Mouse (Mus musculus) CD4-positive, CD25-positive, alpha-beta regulatory T cell, adult 2 months (primary cell): ENCODE results near the gene Gpr137.
"Not testable (repeated sequence)": the region's sequence is repeated elsewhere in the genome, so short reads cannot be mapped to it uniquely, and the experiment has no call there.

Experiments
- DNase-seq: peaks from one replicate; pipeline ENCODE4 v3.0.0-alpha.2; 2012; ENCODE audit warnings: low read depth, low spot score

Gpr137 gene

DNA sequence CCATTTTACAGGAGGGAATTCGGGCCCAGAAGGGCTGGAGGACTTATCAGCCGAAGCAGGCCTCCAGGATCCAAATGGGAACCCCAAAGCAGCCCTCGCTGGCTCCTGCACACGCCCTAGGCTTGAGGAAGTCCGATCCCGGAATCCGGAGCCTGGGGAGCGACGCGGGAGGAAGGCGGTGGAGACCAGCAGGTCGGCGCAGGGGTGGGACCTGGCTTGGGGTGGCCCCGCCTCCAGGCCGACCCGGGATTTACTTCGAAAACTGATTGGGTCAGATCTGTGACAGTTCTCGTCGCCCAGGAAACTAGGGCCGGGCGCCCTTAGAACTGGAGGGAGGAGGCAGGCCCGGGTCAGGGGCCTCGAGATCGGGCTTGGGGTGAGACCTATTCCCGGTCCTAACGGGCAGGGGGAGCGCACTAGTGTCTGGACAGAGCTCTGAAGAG, at the start of gene Gpr137:
Gene Gpr137 (minus strand): TSS at position 232 of the 443 bp plus-strand sequence.
- peak; percentile 91 for DNase-seq

DNA sequence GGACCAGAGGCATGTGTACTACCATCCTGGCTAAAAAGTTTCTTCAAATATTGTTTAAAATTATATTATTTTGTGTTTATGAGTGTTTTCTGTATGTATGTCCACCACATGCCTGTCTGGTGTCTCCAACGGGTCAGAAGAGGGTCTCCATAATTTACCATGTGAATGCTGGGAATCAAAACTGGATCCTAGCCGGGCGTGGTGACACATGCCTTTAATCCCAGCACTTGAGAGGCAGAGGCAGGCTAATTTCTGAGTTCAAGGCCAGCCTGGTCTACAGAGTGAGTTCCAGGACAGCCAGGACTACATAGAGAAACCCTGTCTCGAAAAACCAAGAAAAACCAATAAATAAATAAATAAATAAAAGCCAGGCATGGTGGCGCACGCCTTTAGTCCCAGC, 48.9 kb upstream of the Gpr137 start:
- DNase-seq, result not testable (repeated sequence)

DNA sequence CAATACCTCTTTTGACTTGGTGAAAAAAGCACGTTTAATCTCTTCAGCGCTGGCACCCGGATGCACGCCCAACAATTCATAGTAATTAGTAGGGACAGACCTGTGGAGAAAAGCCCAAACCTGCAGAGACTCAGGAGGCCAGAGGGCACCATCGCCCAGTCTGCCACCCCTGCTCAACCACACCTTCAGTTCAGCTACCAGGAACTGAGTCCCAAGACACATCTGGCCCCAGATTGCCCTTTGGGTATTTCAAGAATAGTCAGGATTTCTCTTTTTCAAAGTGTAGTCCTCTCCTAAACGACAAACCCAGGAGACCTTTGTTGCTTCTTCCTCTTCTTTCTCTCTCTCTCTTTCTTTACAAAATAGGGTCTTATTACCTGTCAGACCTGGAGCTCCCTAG, 48.4 kb upstream of the Gpr137 start:
- DNase-seq, result no peak

DNA sequence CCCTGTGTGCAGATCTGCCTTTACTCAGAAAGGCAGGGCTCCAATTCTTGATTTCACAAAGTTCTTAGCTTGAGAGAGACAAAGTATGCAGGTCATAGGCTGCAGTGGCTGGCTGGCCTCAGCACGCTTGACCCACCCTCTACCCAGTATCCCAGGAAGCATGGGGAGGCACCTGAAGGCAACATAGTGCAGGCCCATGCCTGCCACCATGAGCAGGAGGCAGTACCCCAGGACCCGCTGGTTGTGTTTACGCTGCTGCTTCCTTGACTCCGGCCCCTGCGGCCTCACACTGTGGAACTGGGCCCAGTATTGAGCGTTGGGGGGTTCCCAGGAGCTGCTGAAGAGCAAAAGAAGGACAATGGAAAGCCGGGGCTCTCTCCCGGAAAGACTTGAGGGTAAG, 47.0 kb upstream of the Gpr137 start:
- DNase-seq, result no peak

DNA sequence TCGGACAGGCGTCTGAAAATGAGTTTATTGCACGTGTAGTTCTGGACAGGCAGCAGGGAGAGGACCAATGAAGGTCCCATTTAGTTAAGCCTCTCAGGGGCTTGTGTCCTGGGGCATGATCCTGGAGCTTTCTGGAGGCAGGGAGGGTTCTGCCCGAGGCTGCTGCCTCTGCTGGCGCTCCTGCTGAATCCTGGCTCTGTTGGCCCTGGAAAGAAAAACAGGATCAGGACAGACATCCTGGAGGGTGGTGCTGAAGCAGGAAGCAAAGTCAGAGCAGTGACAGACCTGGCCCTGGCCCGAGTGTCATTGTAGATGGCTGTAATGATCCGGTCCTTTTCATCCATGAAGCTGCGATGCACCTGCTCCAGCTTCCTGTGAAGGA, 45.6 kb upstream of the Gpr137 start:
- DNase-seq, result no peak

DNA sequence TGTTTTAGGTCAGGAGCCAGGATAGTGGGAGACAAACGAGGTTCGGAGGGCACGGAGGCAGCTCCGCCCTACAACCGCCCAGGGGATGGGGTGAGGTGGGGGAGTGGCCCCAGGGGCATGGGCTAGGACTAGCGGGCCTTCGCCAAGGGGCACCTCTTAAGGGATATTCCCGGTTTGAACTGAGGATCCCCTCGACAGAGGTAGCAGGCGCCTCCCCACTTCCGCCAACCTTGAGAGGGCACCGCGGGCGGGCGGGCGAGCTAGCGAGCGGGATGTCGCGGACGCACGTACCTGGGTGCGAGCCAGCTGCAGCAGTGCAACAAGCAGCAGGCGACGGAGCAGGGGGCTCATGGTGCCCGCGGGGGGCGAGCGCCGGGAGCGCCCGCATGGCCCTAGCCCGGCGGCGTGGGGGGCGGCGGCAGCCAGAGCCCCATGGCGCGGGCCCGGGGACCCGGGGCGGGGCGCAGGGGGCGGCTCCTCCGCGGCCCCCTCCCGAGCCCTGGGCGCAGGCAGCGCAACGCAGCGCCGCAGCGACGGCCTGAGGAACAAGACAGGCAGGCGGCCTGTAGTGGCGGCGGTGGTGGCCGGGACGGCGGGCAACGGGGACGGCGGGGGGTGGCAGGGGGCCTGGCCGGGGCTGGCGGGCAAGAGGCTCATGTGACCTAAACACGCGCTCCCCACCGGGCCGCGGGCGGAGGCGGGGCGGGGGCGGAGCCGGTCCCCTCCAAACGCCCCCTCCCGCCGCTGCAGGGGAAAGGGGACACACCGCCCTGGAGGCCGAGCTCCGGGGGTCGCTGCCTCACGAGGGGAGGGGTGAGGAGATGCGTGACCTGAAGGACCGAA, 45.0 kb upstream of the Gpr137 start, which contains the start of gene Vegfb:
Gene Vegfb (minus strand): TSS at position 591 of the 843 bp plus-strand sequence.
- DNase-seq, result peak; percentile 65

DNA sequence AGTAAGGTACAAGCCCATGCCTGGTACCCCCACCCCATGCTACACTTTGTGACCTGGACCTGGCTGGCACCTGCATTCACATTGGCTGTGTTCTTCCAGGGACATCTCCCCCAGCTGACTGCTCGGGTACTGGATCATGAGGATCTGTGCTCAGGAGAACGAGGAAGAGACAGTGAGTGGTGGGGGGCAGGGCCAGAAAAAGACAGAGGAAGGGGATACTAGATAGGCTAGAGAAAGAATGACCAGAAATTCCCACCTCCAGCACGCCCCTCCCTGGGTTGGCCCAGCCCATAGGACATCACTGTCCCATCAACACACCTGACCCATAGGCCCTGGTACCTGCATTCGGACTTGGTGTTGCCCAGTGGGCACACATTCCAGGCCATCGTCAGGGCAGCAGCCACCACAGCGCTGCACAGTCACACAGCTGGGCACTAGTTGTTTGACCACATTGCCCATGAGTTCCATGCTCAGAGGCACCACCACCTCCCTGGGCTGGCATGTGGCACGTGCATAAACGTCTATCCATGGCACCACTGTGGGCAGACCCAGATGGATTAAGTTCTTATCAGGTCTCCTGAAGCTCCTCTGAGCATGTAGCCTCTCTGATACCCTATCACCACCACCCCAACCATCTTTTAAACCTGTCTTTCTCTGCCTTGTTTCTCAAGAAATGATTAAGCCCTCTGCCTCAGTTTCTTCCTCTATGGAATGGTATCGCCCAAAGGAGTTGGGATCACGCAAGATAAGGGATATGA, 43.9 kb upstream of the Gpr137 start:
- no peak for DNase-seq

DNA sequence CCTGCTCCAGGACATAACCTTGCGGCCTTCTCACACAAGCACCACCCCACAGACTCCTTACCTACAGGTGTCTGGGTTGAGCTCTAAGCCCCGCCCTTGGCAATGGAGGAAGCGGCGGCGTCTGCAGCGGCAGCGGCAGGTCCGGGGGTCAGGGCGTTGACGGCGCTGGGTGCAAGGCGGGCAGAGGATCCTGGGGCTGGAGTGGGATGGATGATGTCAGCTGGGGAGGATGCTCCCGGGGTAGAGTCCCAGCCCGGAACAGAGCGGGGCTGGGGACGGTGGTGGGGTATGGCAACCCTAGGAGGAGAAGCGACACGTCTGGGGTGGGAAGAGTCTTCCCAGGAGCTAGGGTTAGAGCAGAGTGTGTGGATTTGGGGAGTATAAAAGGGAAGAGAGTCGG, 43.0 kb upstream of the Gpr137 start:
- no peak for DNase-seq

DNA sequence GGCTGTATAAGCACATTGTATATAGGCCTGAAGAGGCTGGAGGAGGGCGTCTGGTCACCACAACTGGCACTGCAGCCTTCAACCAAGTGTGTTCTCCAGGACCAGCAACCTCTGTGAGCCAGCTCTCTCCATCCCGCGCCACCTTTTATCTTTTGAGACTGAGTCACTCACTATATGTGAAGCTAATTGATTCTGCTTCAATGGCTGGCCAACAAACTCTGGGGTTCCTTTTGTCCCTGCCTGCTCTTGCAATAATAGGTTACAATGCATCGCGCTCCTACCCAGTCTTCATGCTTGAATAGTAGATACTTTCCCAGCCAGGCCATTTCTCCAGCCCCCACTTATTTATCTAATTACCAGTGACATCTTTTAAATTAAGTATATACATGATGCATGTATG, 41.3 kb upstream of the Gpr137 start:
- DNase-seq, result no peak

DNA sequence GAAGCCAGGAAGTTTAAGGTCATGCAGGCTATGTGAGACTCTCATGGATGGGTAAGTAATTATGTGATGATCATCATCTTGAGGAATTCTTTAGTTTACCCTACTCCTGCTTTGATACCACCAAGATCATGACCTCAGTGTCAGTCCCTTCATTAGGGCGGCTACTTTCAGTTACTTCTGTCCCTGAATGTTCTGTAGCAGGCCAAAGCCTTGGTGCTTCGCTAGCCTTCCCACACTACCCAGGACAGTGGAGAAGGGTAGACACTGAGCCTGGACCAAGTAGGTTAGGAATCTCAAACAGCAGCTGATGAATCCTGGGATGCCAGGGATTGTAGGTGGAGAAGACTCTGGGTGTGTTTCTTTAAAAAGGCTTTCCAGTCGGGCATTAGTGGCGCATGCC, 39.2 kb upstream of the Gpr137 start:
- DNase-seq, result no peak

DNA sequence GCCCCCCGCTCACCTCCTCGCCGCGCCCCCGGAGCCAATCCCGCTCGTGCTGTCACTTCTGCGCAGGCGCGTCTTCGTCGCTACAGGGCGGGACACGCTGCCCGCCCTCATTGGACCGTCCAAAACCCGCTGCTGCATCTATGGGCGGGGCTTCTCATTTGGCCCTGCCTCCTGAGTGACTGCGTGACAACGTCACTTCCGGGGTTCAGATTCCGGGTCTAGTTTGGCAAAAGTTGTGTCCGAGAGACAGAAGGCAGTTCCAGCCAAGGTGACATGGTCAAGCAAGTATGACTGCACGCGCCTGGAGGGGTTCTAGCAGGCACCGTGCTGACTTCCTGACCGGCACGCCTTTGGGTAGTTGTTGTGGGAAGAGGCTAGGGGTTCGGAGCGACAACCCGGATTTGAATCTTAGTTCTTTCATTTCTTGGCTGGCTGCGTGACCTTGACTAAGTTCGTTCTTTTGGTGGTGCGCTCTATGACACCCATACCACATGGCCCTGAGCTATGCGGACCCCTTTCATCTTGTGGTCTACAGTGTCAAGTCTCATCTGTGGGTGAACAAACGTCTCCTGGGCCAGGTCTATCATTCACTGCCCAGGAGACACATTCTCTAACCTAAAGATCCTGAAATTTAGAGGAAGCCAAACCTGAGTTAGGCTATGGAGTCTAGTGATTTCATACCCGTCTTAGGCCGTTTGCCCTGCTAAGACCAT, 38.3 kb upstream of the Gpr137 start, which contains the start of gene Fkbp2:
Gene Fkbp2 (minus strand): TSS at position 121 of the 713 bp plus-strand sequence.
- DNase-seq, result peak; percentile 99

DNA sequence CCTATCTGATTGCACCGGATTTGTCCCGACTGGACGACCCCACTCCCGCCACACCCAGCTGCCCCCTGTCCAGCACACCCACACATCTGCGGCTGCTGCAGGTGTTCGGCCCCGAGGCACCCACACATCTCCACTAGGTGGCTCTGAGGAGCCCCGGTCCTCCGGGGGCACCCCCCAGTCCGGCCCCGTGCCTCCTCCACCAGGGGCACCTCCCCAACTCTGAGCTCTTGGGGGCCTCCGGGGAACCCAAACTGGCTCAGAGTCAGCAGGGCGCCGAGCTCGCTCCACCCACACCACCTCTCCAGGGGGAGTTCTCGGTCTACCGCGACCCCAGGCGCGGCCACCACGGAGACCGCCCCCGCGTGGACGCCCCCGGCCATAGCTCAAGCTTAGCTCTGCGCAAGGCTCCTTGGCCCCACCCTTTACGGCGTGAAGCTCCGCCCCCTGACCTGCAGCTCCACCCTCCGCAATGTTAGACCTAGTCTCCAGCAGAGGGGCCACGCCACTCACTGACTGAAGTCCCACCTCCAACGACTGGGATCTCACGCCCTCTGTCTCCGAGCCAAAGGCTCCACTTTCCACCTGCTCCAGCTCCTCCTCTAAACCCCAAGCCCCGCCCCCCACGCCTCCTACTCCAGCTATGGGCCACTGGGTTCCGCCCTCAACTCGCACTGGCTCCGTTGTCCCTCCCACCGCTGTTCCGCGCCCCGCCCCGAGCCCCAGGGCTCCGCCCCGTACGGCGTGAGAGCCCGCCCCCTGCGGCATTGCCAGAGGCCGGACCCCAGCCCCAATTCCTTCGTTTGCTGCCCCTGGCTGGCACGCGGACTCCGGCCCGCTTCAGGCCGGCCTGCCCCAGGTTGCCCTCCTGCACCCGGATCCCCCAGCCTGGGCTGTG, 37.5 kb upstream of the Gpr137 start:
- DNase-seq, result peak; percentile 99

DNA sequence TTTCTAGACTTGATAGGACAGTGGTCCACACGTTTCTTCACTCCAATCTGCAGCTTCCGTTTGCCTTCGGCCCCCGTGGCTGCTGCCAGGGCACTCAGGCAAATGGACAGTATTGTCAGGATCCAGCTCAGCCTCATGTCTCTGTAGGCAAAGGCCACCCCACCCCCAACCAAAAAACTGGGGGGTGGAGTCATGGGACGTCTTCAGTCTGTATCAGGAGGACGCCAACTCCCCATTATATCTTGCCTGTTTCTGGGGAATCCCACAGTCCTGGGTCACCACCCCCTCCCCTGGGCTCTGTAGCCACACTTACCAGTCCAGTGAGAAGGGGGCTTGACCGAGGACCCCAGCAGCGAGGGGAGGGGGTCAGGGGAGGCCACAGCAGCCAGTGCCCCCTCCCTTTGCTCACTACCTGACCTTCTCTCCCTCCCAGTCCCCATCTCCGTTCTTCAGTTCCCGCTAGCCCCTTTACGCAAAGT, 36.8 kb upstream of the Gpr137 start:
- DNase-seq, result peak; percentile 62

DNA sequence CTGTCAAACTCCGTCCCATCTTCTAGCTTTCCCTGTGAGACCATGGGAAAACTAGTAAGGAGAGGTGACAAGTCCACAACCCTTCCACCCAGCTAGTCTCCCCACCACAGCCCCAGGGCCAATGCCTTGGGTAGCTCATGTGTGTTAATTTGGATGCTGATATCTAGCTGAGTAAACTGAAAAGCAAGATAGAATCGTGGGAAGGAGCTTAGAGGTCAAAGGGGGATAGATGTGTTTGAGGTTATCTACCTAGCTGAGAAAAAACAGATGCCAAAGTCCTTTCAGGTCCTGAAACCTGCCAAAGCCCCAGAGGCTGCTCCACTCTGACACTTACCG, 36.3 kb upstream of the Gpr137 start:
- DNase-seq, result no peak

DNA sequence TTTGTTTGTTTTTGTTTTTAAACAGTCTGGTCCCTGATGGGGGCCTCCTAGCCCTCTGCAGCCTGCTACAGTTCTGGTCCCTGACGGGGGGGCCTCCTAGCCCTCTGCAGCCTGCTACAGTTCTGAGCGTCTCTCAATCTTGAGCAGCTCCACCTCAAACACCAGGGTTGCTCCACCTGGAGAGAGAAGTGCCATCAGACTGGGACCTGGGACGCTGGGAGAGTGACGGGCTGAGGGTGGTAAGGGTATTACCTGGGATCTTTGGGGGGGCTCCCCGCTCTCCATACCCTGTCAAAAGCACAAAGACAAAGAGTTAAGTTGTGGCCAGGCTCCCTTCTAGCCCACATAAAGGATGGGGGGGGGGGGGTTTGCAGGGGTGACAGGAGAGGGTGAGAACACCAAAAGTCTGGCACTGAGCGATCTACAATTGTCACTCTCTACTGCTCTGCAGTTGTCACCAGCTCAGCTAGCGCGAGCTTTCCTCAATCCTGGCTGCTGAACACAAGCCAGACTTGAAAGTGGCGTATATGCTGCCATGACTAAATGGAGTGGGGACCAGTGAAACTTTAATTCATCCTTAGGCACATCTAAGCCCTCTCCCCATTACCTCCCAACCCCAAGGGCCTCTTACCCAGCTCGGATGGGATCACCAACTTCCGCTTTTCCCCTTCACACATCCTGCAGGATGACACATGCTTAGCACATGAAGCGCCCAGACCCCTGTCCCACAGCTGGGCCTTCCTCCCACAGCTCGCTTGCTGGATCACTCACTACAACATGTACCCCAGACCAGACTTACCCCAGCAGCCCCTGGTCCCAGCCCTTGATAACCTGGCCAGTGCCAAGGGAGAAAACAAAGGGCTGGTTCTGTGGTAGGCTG, 35.7 kb upstream of the Gpr137 start:
- no peak for DNase-seq

DNA sequence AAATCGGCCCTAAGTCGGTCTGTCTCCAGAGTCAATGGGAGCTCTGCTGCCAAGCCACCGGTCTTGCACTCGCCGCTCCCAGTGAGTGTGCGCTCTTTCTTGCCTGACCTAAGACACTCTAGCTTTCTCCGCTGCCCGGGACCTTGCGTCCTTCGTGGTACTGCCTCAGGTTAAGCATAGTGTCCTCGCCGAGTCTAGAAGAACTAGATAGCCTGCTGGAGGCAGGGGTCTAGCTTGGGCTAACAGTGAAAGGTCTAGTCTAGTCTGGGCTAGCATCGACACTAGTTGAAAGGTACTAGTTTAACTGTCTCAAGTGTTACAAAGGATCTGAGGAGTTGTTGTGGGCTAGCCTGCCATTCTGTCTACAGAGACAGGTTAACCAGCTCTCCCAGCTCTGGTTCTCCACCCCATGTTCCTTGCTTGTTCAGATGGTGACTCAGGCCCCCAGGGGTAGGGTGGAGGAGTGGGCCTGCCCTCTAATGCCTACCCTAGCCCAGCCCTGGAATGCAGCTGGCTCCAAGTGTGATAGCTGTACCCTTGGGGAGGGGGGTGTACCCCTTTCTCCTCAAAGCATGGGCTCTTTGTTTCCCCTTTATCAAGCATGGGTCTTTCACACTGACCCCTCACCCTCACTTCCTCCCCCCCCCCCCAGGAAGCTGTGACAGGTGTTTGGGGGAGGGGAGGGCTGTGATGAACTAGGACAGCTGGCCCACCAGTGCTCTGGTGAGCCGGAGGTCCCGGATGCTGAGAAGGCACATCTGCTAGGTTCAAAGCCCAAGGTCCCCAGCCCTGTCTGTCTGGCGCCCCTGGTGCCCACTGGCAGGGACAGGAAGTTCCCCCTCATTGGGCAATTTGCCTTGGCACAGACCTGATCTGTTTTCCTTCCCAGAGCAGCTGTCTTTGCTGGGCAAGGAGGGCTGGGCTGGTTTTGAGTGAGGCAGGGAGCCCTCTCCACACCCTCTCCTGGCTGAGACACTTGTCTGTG, 33.5 kb upstream of the Gpr137 start, which contains the start of gene Plcb3:
Gene Plcb3 (minus strand): TSS at position 934 of the 985 bp plus-strand sequence.
- peak; percentile 70 for DNase-seq

DNA sequence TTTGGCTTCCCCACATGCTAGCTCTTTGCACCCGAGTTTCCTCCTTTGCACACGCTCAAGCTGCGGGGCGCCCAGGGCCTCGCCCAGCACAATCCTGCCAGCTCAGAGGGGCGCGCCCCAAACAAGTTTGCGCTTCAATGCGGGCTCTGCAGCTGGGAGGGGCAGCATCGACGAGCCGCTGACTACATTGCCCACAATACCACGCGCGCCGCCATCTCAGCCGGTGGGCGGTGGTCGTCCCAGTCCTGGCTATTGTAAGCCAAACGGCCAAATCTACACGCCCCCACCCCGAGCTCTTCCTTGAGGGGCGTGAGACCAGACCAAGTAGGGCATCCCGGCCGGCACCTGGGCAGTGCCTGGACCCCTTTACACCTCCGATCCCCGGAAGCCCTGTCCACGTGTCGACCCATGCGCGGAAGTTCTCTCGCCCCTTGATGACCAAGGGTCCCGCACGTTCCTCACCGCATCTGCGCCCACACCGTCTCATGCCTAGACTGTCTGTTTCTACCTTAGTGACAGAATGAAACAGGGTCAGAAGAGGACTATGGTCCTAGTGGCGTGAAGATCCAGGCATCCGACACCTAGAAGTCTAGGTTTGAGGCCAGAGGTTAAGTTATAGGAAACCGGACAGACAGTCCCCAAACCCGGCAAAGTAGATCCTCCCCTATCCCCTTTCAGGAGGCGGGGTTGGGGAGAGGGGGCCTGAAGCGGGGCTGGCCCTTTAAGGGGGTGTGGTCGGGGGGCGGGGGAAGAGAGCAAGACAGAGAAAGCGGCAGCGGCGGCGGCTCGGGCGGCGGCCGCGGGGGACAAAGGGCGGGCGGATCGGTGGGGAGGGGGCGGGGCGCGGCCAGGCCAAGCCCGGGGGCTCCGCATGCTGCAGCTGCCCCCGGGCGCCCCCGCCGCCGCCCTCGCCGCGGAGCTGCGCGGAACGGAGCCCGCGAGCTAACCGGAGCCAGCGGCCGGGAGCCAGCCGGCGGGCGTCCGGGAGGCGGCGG, 32.2 kb upstream of the Gpr137 start, which contains the start of gene Ppp1r14b:
Gene Ppp1r14b (plus strand): TSS at position 758 of the 995 bp plus-strand sequence.
- DNase-seq, result peak; percentile 86
